Mouse (Mus musculus) leukemia stem cell, adult 10-12 weeks (primary cell): ENCODE data around the gene Zan. TPM values are rescaled to one million over a fixed set of nuclear protein-coding genes. Genes with fewer than 3 reads are reported as not detected.

ENCODE experiments used
- polyA plus RNA-seq: library from polyadenylated mRNA; stranded (reverse); fragments of >175 nt; gene quantifications from 2 replicates; pipeline ENCODE4 v1.2.3, GENCODE M21; 2012; ENCODE audit warnings: low replicate concordance

The Zan gene
- polyA plus RNA-seq = 0.07 and 0.16 TPM in 2 replicates

GRCm38 (mm10) chr5:137476964-137477363 lies at the start of gene Zan:
Gene Zan, minus strand, starts transcription at chr5:137477064.

GRCm38 (mm10) chr5:137518436-137518835 lies 41.6 kb upstream of the Zan start, which contains the start of gene Gigyf1:
Gene Gigyf1, plus strand, starts transcription at chr5:137518548.

GRCm38 (mm10) chr5:137501709-137502666 lies 25.1 kb upstream of the Zan start, which contains the start of gene Pop7:
Gene Pop7, minus strand, starts transcription at chr5:137502518.

GRCm38 (mm10) chr5:137349384-137350204 lies 127.3 kb downstream of the Zan start, which contains the start of gene Ephb4:
Gene Ephb4, plus strand, starts transcription at chr5:137350109.

GRCm38 (mm10) chr5:137333512-137334174 lies 143.2 kb downstream of the Zan start, which contains the start of gene Slc12a9:
Gene Slc12a9, minus strand, starts transcription at chr5:137333597.

Other genes starting within 250 kb of the Zan start
- 42.7 and 57.4 TPM in 2 replicates for gene Ache, start 189.5 kb downstream of the Zan start, polyA plus RNA-seq
- gene Ufsp1, start 182.4 kb downstream of the Zan start, polyA plus RNA-seq = 14.7 and 19.7 TPM in 2 replicates
- gene Srrt, start 169.4 kb downstream of the Zan start, polyA plus RNA-seq = 437 and 506 TPM in 2 replicates
- 32.1 and 38.4 TPM in 2 replicates for gene Trip6, start 162.7 kb downstream of the Zan start, polyA plus RNA-seq
- gene Slc12a9, start 143.5 kb downstream of the Zan start, polyA plus RNA-seq = 2.7 and 5.8 TPM in 2 replicates
- gene Ephb4, start 127.0 kb downstream of the Zan start, polyA plus RNA-seq = 1.3 and 3.4 TPM in 2 replicates
- gene Pop7, start 25.5 kb upstream of the Zan start, polyA plus RNA-seq = 21.2 and 62.7 TPM in 2 replicates
- 54.3 and 65.9 TPM in 2 replicates for gene Gigyf1, start 41.5 kb upstream of the Zan start, polyA plus RNA-seq
- not detected in 2 replicates for gene Epo, start 56.2 kb upstream of the Zan start, polyA plus RNA-seq
- gene Gnb2, start 56.4 kb upstream of the Zan start, polyA plus RNA-seq = 351 and 463 TPM in 2 replicates
- not detected in 2 replicates for gene Actl6b, start 76.5 kb upstream of the Zan start, polyA plus RNA-seq
- gene Tfr2, start 92.8 kb upstream of the Zan start, polyA plus RNA-seq = 90.8 and 239 TPM in 2 replicates
- gene Mospd3, start 124.0 kb upstream of the Zan start, polyA plus RNA-seq = 1,131 and 1,239 TPM in 2 replicates
- gene Pcolce, start 136.7 kb upstream of the Zan start, polyA plus RNA-seq = 19.5 and 40.7 TPM in 2 replicates
- 0.19 TPM in 1 of 2 replicates, not detected in the other for gene Fbxo24, start 151.9 kb upstream of the Zan start, polyA plus RNA-seq
- gene Lrch4, start 152.1 kb upstream of the Zan start, polyA plus RNA-seq = 212 and 267 TPM in 2 replicates
- 10.1 and 35.3 TPM in 2 replicates for gene Gm20605, start 152.1 kb upstream of the Zan start, polyA plus RNA-seq
- 51.9 and 75.4 TPM in 2 replicates for gene Sap25, start 164.3 kb upstream of the Zan start, polyA plus RNA-seq
- gene Irs3, start 168.7 kb upstream of the Zan start, polyA plus RNA-seq = not detected in 2 replicates
- gene Agfg2, start 207.7 kb upstream of the Zan start, polyA plus RNA-seq = 114 and 402 TPM in 2 replicates